Mouse (Mus musculus): ENCODE data around the gene Tmem109.

Gene Tmem109

DNA sequence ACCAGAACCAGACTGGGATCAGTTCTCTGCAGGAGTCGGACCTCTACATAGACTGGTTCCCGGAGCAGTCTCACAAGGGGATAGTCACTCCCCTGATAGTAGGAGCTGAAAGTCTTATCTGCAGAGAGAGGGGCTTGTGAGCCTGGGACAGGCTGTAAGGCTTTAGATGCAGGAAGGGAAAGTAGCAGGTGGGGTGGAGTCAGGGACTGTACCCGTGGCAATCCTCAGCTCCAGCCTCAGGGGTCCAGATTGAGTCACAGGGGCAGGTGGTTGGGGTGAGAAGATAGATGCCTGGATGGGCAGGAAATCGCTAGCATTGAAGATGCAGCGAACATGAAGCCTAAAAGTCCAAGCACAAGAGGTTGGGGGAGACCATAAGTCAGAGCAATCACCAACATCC lies 34.7 kb upstream of the Tmem109 start:
- peaks cover 34% of the 10 kb centered on the region for H3K4me1 ChIP-seq (replicated peaks; ENCODE audit: low read depth, low read length)
- H3K36me3 ChIP-seq (ENCODE audit: insufficient read depth, low read length): no peaks in the 10 kb centered on the region
- TF ChIP-seq NANOG (IDR thresholded peaks at IDR 0.05; ENCODE audit: borderline replicate concordance, low read length) (no peak), POU5F1 (IDR thresholded peaks at IDR 0.05; ENCODE audit: borderline replicate concordance, low read length) (no peak), CTCF (conservative IDR thresholded peaks at IDR 0.05; ENCODE audit: low read length) (no peak)
- H3K9me3 ChIP-seq (ENCODE audit: low read length): no peaks in the 10 kb centered on the region
- H3K4me3 ChIP-seq (replicated peaks; ENCODE audit: low read length): no peak overlapping the region
- peaks cover 15% of the 10 kb centered on the region for H3K27me3 ChIP-seq (ENCODE audit: insufficient read depth, low read length)

DNA sequence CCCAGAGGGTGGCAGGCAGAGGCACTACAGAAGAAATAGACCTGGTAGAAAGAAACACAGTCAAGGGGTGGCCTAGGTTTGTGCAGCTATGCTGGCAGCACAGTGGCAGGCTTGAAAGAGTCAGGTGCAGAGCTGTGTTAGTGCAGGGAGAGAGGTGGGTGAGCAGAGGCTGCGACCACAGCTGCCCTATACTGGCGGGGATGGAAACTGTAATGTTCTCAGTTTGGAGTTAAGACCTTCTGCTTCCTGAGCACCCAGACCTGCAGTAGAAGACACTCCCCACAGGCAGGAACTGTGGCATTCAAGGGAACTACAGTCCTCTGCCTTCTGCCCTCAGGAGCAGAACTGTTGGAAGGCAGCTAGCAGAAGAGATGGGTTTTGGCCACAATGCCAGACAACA lies 33.1 kb upstream of the Tmem109 start:
- no peaks in the 10 kb centered on the region for H3K36me3 ChIP-seq (ENCODE audit: insufficient read depth, low read length)
- peaks cover 11% of the 10 kb centered on the region for H3K27me3 ChIP-seq (ENCODE audit: insufficient read depth, low read length)
- peaks cover 24% of the 10 kb centered on the region for H3K4me1 ChIP-seq (replicated peaks; ENCODE audit: low read depth, low read length)
- H3K9me3 ChIP-seq (ENCODE audit: low read length): no peaks in the 10 kb centered on the region
- TF ChIP-seq POU5F1 (IDR thresholded peaks at IDR 0.05; ENCODE audit: borderline replicate concordance, low read length): no peak
- no peak for TF ChIP-seq CTCF (conservative IDR thresholded peaks at IDR 0.05; ENCODE audit: low read length)
- TF ChIP-seq NANOG (IDR thresholded peaks at IDR 0.05; ENCODE audit: borderline replicate concordance, low read length): no peak
- H3K4me3 ChIP-seq (replicated peaks; ENCODE audit: low read length): no peak overlapping the region

- Histone ChIP-seq H3K4me3 (replicated peaks; ENCODE audit: low read length) (no peak overlapping the region), H3K27me3 (ENCODE audit: insufficient read depth, low read length) (peaks cover 11% of the 10 kb centered on the region), H3K36me3 (ENCODE audit: insufficient read depth, low read length) (peaks cover 4% of the 10 kb centered on the region), H3K9me3 (ENCODE audit: low read length) (no peaks in the 10 kb centered on the region), H3K4me1 (replicated peaks; ENCODE audit: low read depth, low read length) (peaks cover 18% of the 10 kb centered on the region)
- TF ChIP-seq NANOG (IDR thresholded peaks at IDR 0.05; ENCODE audit: borderline replicate concordance, low read length) (no peak), POU5F1 (IDR thresholded peaks at IDR 0.05; ENCODE audit: borderline replicate concordance, low read length) (no peak), CTCF (conservative IDR thresholded peaks at IDR 0.05; ENCODE audit: low read length) (no peak)
These were observed 32.5 kb upstream of the Tmem109 start for GRCm38 (mm10) chr19:10914291-10914690.

GRCm38 (mm10) chr19:10909087-10909721 lies 27.4 kb upstream of the Tmem109 start:
- Histone ChIP-seq H3K36me3 (ENCODE audit: insufficient read depth, low read length) (peaks cover 54% of the 10 kb centered on the region), H3K9me3 (ENCODE audit: low read length) (no peaks in the 10 kb centered on the region), H3K4me3 (replicated peaks; ENCODE audit: low read length) (no peak overlapping the region), H3K4me1 (replicated peaks; ENCODE audit: low read depth, low read length) (peaks cover 13% of the 10 kb centered on the region), H3K27me3 (ENCODE audit: insufficient read depth, low read length) (no peaks in the 10 kb centered on the region)
- TF ChIP-seq NANOG (IDR thresholded peaks at IDR 0.05; ENCODE audit: borderline replicate concordance, low read length) (no peak), CTCF (conservative IDR thresholded peaks at IDR 0.05; ENCODE audit: low read length) (no peak), POU5F1 (IDR thresholded peaks at IDR 0.05; ENCODE audit: borderline replicate concordance, low read length) (no peak)

DNA sequence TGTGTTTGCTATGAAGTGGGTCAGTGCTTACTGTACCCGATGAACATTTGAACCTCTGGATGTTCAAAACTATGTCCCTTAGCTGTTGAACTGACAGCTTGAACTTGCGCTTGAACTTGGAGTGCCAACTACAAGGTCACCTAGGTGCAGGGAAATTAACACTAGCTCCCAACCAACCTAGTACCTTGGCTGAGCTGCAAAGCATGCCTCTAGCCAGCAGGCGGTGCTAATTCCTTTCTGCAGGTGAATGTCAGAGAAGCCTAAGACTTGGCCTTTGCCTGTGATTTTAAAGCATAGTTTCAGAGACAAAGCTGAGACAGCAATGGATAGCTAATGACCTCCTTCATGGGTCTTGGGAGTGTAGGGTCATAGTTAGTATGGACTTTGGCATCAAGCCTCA lies 26.1 kb upstream of the Tmem109 start:
- TF ChIP-seq POU5F1 (IDR thresholded peaks at IDR 0.05; ENCODE audit: borderline replicate concordance, low read length) (no peak), CTCF (conservative IDR thresholded peaks at IDR 0.05; ENCODE audit: low read length) (peak; percentile 99), NANOG (IDR thresholded peaks at IDR 0.05; ENCODE audit: borderline replicate concordance, low read length) (no peak)
- Histone ChIP-seq H3K9me3 (ENCODE audit: low read length) (no peaks in the 10 kb centered on the region), H3K27me3 (ENCODE audit: insufficient read depth, low read length) (no peaks in the 10 kb centered on the region), H3K4me1 (replicated peaks; ENCODE audit: low read depth, low read length) (peaks cover 14% of the 10 kb centered on the region), H3K4me3 (replicated peaks; ENCODE audit: low read length) (no peak overlapping the region), H3K36me3 (ENCODE audit: insufficient read depth, low read length) (peaks cover 67% of the 10 kb centered on the region)

- H3K9me3 ChIP-seq (ENCODE audit: low read length): no peaks in the 10 kb centered on the region
- no peak overlapping the region for H3K4me3 ChIP-seq (replicated peaks; ENCODE audit: low read length)
- H3K27me3 ChIP-seq (ENCODE audit: insufficient read depth, low read length): no peaks in the 10 kb centered on the region
- TF ChIP-seq CTCF (conservative IDR thresholded peaks at IDR 0.05; ENCODE audit: low read length): no peak
- TF ChIP-seq POU5F1 (IDR thresholded peaks at IDR 0.05; ENCODE audit: borderline replicate concordance, low read length): no peak
- no peak for TF ChIP-seq NANOG (IDR thresholded peaks at IDR 0.05; ENCODE audit: borderline replicate concordance, low read length)
- H3K4me1 ChIP-seq (replicated peaks; ENCODE audit: low read depth, low read length): peaks cover 14% of the 10 kb centered on the region
- peaks cover 90% of the 10 kb centered on the region for H3K36me3 ChIP-seq (ENCODE audit: insufficient read depth, low read length)
These were observed 23.9 kb upstream of the Tmem109 start for GRCm38 (mm10) chr19:10905728-10906000.

- Histone ChIP-seq H3K9me3 (ENCODE audit: low read length) (no peaks in the 10 kb centered on the region), H3K4me3 (replicated peaks; ENCODE audit: low read length) (no peak overlapping the region), H3K36me3 (ENCODE audit: insufficient read depth, low read length) (peaks cover 95% of the 10 kb centered on the region), H3K4me1 (replicated peaks; ENCODE audit: low read depth, low read length) (peaks cover 14% of the 10 kb centered on the region), H3K27me3 (ENCODE audit: insufficient read depth, low read length) (no peaks in the 10 kb centered on the region)
- no peak for TF ChIP-seq CTCF (conservative IDR thresholded peaks at IDR 0.05; ENCODE audit: low read length)
- TF ChIP-seq NANOG (IDR thresholded peaks at IDR 0.05; ENCODE audit: borderline replicate concordance, low read length): no peak
- TF ChIP-seq POU5F1 (IDR thresholded peaks at IDR 0.05; ENCODE audit: borderline replicate concordance, low read length): no peak
These were observed 23.3 kb upstream of the Tmem109 start for GRCm38 (mm10) chr19:10904927-10905727.

DNA sequence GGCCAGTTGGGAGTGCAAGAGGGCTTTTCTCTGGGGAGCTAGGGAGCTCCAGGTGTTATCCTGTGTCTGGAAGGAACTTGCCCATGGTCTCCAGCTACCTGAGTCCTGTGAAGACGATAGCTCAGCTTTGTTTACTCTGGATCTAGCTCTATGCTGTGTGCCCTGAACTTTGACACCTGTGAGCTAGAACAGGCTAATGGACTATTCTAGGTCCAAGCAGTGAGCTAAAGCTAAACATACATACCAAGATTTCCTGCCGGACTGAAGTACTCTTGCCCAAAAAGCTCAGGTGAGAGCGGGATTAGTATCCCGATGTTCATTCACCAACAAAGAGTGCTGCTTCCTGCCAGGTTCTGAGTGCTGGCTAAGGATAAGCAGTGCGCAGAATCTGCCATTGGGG lies 22.7 kb upstream of the Tmem109 start:
- Histone ChIP-seq H3K36me3 (ENCODE audit: insufficient read depth, low read length) (peaks cover 99% of the 10 kb centered on the region), H3K4me3 (replicated peaks; ENCODE audit: low read length) (no peak overlapping the region), H3K27me3 (ENCODE audit: insufficient read depth, low read length) (no peaks in the 10 kb centered on the region), H3K9me3 (ENCODE audit: low read length) (no peaks in the 10 kb centered on the region), H3K4me1 (replicated peaks; ENCODE audit: low read depth, low read length) (peaks cover 14% of the 10 kb centered on the region)
- no peak for TF ChIP-seq CTCF (conservative IDR thresholded peaks at IDR 0.05; ENCODE audit: low read length)

DNA sequence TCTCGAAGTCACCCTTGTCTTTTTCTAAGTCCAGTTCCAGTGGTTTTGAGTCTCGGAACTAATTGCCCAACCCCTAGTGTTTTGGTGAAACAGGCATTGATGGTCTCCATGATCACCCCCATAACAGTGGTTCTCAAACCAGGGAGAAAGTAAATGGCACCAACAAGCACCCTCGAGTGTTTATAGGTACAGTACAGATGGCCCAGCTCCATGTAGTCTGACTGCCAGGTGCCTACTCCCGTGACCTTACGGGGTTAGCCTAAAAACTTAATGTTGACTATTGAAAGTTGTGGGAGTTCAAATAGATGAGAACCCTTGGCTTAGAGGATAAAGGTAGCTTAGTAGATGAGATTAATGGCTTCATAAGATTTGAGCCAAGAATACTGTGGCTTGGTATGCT lies 19.2 kb upstream of the Tmem109 start:
- H3K4me3 ChIP-seq (replicated peaks; ENCODE audit: low read length): no peak overlapping the region
- no peaks in the 10 kb centered on the region for H3K9me3 ChIP-seq (ENCODE audit: low read length)
- H3K27me3 ChIP-seq (ENCODE audit: insufficient read depth, low read length): no peaks in the 10 kb centered on the region
- H3K36me3 ChIP-seq (ENCODE audit: insufficient read depth, low read length): peaks cover 93% of the 10 kb centered on the region
- TF ChIP-seq POU5F1 (IDR thresholded peaks at IDR 0.05; ENCODE audit: borderline replicate concordance, low read length) (no peak), CTCF (conservative IDR thresholded peaks at IDR 0.05; ENCODE audit: low read length) (no peak), NANOG (IDR thresholded peaks at IDR 0.05; ENCODE audit: borderline replicate concordance, low read length) (no peak)
- peaks cover 39% of the 10 kb centered on the region for H3K4me1 ChIP-seq (replicated peaks; ENCODE audit: low read depth, low read length)

Measured in E14TG2a.4 (cell line).